Mouse (Mus musculus) hindlimb bud, embryonic 11.5 days (tissue): ENCODE measurements around the gene Prok1.

Experiments used
- DNase-seq: peaks from one replicate; pipeline ENCODE4 v3.0.0-alpha.2; 2012; ENCODE audit warnings: low read depth, low spot score; ENCODE audit errors: extremely low spot score

The Prok1 gene

GRCm38 (mm10) chr3:107239607-107240006 is at the start of gene Prok1:
Prok1 (minus strand) TSS chr3:107239707.
- DNase-seq = no peak

GRCm38 (mm10) chr3:107287346-107287745 is 47.8 kb upstream of the Prok1 start:
- DNase-seq = no peak

- DNase-seq = no peak
Observed at GRCm38 (mm10) chr3:107286123-107286522, 46.6 kb upstream of the Prok1 start.

- peak; percentile 67 for DNase-seq
Observed at GRCm38 (mm10) chr3:107278479-107279269, 39.2 kb upstream of the Prok1 start, which contains the start of gene Lamtor5. Lamtor5 (plus strand) TSS chr3:107278858.

GRCm38 (mm10) chr3:107276626-107277025 is 37.1 kb upstream of the Prok1 start:
- DNase-seq = no peak

GRCm38 (mm10) chr3:107275996-107276395 is 36.5 kb upstream of the Prok1 start:
- no peak for DNase-seq

GRCm38 (mm10) chr3:107275351-107275750 is 35.8 kb upstream of the Prok1 start:
- DNase-seq = no peak

GRCm38 (mm10) chr3:107273820-107274219 is 34.3 kb upstream of the Prok1 start:
- DNase-seq = no peak

GRCm38 (mm10) chr3:107272433-107272832 is 32.9 kb upstream of the Prok1 start:
- no peak for DNase-seq

GRCm38 (mm10) chr3:107266814-107267345 is 27.4 kb upstream of the Prok1 start:
- DNase-seq = no peak

- DNase-seq = no peak
Observed at GRCm38 (mm10) chr3:107261851-107262165, 22.3 kb upstream of the Prok1 start.

GRCm38 (mm10) chr3:107260956-107261850 is 21.7 kb upstream of the Prok1 start:
- DNase-seq = no peak

GRCm38 (mm10) chr3:107257924-107258323 is 18.4 kb upstream of the Prok1 start:
- DNase-seq = no peak

GRCm38 (mm10) chr3:107256724-107257123 is 17.2 kb upstream of the Prok1 start:
- no peak for DNase-seq

- DNase-seq = no peak
Observed at GRCm38 (mm10) chr3:107255992-107256391, 16.5 kb upstream of the Prok1 start.

- DNase-seq = no peak
Observed at GRCm38 (mm10) chr3:107253925-107254324, 14.4 kb upstream of the Prok1 start.

GRCm38 (mm10) chr3:107252035-107252434 is 12.5 kb upstream of the Prok1 start:
- no peak for DNase-seq

GRCm38 (mm10) chr3:107250320-107250719 is 10.8 kb upstream of the Prok1 start:
- DNase-seq = no peak

GRCm38 (mm10) chr3:107249042-107249441 is 9.5 kb upstream of the Prok1 start:
- DNase-seq = no peak

GRCm38 (mm10) chr3:107246876-107247275 is 7.4 kb upstream of the Prok1 start:
- no peak for DNase-seq

GRCm38 (mm10) chr3:107241389-107242094 is 2.0 kb upstream of the Prok1 start:
- DNase-seq = no peak
